Mouse (Mus musculus) small intestine, adult 2 months (tissue): ENCODE data around the gene Retreg1.

Source experiments
- CTCF ChIP-seq: fragments of 200-500 bp; IDR thresholded peaks from 2 replicates; pipeline ENCODE4 v1.5.1; 2012; ENCODE audit warnings: low read depth, mild to moderate bottlenecking, control low read depth, inconsistent platforms, low read length, moderate library complexity, mixed read lengths; ENCODE audit not compliant: insufficient replicate concordance, insufficient read length; ENCODE audit errors: extremely low read depth
- POLR2A ChIP-seq: fragments of 200-500 bp; IDR thresholded peaks from 2 replicates; pipeline ENCODE4 v1.6.1; 2012; ENCODE audit warnings: low read depth, mild to moderate bottlenecking, control low read depth, inconsistent platforms, low read length, moderate library complexity

GRCm38 (mm10) chr15:25877798-25878197 lies 34.8 kb downstream of the Retreg1 start:
- no peak for TF ChIP-seq CTCF
- no peak for TF ChIP-seq POLR2A
